Mouse (Mus musculus) CH12.LX (cell line): Measurements from ENCODE around the gene Frmd4a. TPM values are rescaled to one million over a fixed set of nuclear protein-coding genes. Genes with fewer than 3 reads are reported as not detected.

ENCODE experiments used
- DNase-seq: peaks from one replicate; pipeline ENCODE4 v3.0.0-alpha.2; 2013; ENCODE audit errors: extremely low read depth
- H3K27ac ChIP-seq: 2 replicates; pipeline ENCODE4 v1.5.1; 2012; ENCODE audit warnings: low read depth, mild to moderate bottlenecking, control low read depth, moderate library complexity; ENCODE audit not compliant: insufficient read depth
- H3K27me3 ChIP-seq: replicated peaks from 2 replicates; pipeline ENCODE3; 2012; ENCODE audit warnings: inconsistent platforms
- H3K36me3 ChIP-seq, 2 experiments: replicated peaks in 1 of 2; 2 replicates each; pipeline versions ENCODE3 to v1.6.1; 2012; ENCODE audit warnings: inconsistent platforms in 1 of 2, low read length in 1 of 2, mild to moderate bottlenecking in 1 of 2, mixed read lengths in 1 of 2, moderate library complexity in 1 of 2; ENCODE audit not compliant: control insufficient read depth in 1 of 2, insufficient read depth in 1 of 2
- H3K4me1 ChIP-seq, 2 experiments: 2 replicates each; pipeline ENCODE4 v1.6.1; 2012; ENCODE audit warnings: inconsistent platforms in 1 of 2, moderate library complexity in 1 of 2; ENCODE audit not compliant: insufficient read depth in 2 of 2, control insufficient read depth in 1 of 2
- H3K4me2 ChIP-seq: 2 replicates; pipeline ENCODE4 v1.6.1; 2012; ENCODE audit warnings: low read depth, mild to moderate bottlenecking, control low read depth; ENCODE audit not compliant: poor library complexity, insufficient read depth, severe bottlenecking
- H3K4me3 ChIP-seq, 3 experiments: fragments of 150-350 bp in 1 of 3; sonication (generic) in 1 of 3; replicated peaks in 1 of 3; 2 replicates each; pipeline versions ENCODE3 to v1.5.1; 2011 to 2012; ENCODE audit warnings: low read depth in 2 of 3, low read length in 2 of 3, mild to moderate bottlenecking in 2 of 3, moderate library complexity in 2 of 3, control low read depth in 1 of 3, improper control_type of control experiment in 1 of 3, inconsistent platforms in 1 of 3, mixed read lengths in 1 of 3; ENCODE audit not compliant: poor library complexity in 1 of 3
- H3K79me2 ChIP-seq: replicated peaks from 2 replicates; pipeline ENCODE4 v1.6.1; 2012; ENCODE audit warnings: mild to moderate bottlenecking, moderate library complexity; ENCODE audit not compliant: control insufficient read depth, poor library complexity, insufficient read depth, severe bottlenecking; ENCODE audit errors: extremely low read depth
- H3K9ac ChIP-seq: 2 replicates; pipeline ENCODE4 v1.6.1; 2012; ENCODE audit warnings: low read depth, mild to moderate bottlenecking, control low read depth, moderate library complexity; ENCODE audit not compliant: insufficient read depth
- H3K9me3 ChIP-seq: replicated peaks from 2 replicates; pipeline ENCODE3; 2012; ENCODE audit warnings: low read length, inconsistent platforms, mixed read lengths
- BHLHE40 ChIP-seq: IDR thresholded peaks from 2 replicates; pipeline ENCODE4 v1.6.1; 2011; ENCODE audit warnings: mild to moderate bottlenecking, low read depth, low read length, improper control_type of control experiment
- CHD1 ChIP-seq: IDR thresholded peaks from 2 replicates; pipeline ENCODE4 v1.6.1; 2012; ENCODE audit warnings: low read depth, low read length, improper control_type of control experiment, inconsistent platforms
- CTCF ChIP-seq, 2 experiments: IDR thresholded peaks in 1 of 2; conservative IDR thresholded peaks in 1 of 2; 2 replicates each; pipeline ENCODE4 v1.5.1; 2011 to 2012; ENCODE audit warnings: low read depth in 2 of 2, low read length in 2 of 2, improper control_type of control experiment in 1 of 2, inconsistent platforms in 1 of 2, mild to moderate bottlenecking in 1 of 2, moderate library complexity in 1 of 2
- EP300 ChIP-seq: IDR thresholded peaks from 2 replicates; pipeline ENCODE4 v1.6.1; 2011; ENCODE audit warnings: low read length, improper control_type of control experiment
- ETS1 ChIP-seq: conservative IDR thresholded peaks from 2 replicates; pipeline ENCODE4 v1.6.1; 2012; ENCODE audit warnings: low read depth, mild to moderate bottlenecking, inconsistent platforms, low read length, improper control_type of control experiment, moderate library complexity
- JUN ChIP-seq: IDR thresholded peaks from 2 replicates; pipeline ENCODE4 v1.6.1; 2011; ENCODE audit warnings: low read depth, mild to moderate bottlenecking, low read length, improper control_type of control experiment, moderate library complexity; ENCODE audit not compliant: insufficient read depth
- JUND ChIP-seq: conservative IDR thresholded peaks from 2 replicates; pipeline ENCODE4 v1.6.1; 2011; ENCODE audit warnings: low read depth, low read length, improper control_type of control experiment
- KAT2A ChIP-seq: IDR thresholded peaks from 2 replicates; pipeline ENCODE4 v1.6.1; 2012; ENCODE audit warnings: low read length, improper control_type of control experiment, inconsistent platforms; ENCODE audit not compliant: insufficient replicate concordance
- MYC ChIP-seq: IDR thresholded peaks from 2 replicates; pipeline ENCODE4 v1.6.1; 2011; ENCODE audit warnings: low read depth, mild to moderate bottlenecking, improper control_type of control experiment, low read length
- NRF1 ChIP-seq: IDR thresholded peaks from 2 replicates; pipeline ENCODE4 v1.6.1; 2014; ENCODE audit warnings: low read depth, mild to moderate bottlenecking, inconsistent platforms, low read length, improper control_type of control experiment, moderate library complexity
- PAX5 ChIP-seq: IDR thresholded peaks from 2 replicates; pipeline ENCODE4 v1.6.1; 2012; ENCODE audit warnings: low read length, inconsistent platforms, mixed read lengths
- POLR2AphosphoS2 ChIP-seq: IDR thresholded peaks from 2 replicates; pipeline ENCODE4 v1.6.1; 2011; ENCODE audit warnings: low read depth, low read length, improper control_type of control experiment
- RAD21 ChIP-seq: IDR thresholded peaks from 2 replicates; pipeline ENCODE4 v1.6.1; 2011; ENCODE audit warnings: low read depth, mild to moderate bottlenecking, low read length, improper control_type of control experiment, moderate library complexity
- RCOR1 ChIP-seq: conservative IDR thresholded peaks from 2 replicates; pipeline ENCODE4 v1.6.1; 2012; ENCODE audit warnings: low read depth, mild to moderate bottlenecking, inconsistent platforms, low read length, improper control_type of control experiment
- SMC3 ChIP-seq: IDR thresholded peaks from 2 replicates; pipeline ENCODE4 v1.6.1; 2011; ENCODE audit warnings: low read depth, low read length, improper control_type of control experiment
- ZMIZ1 ChIP-seq: IDR thresholded peaks from 2 replicates; pipeline ENCODE4 v1.6.1; 2012; ENCODE audit warnings: low read depth, mild to moderate bottlenecking, inconsistent platforms, low read length, improper control_type of control experiment
- dilution Hi-C: fragments of 300-500 bp; cut with MboI; formaldehyde crosslinking; loops from 2 replicates; pipeline ENCODE4 v1.14.3; 2020; ENCODE audit warnings: low sequenced_read_pairs; ENCODE audit not compliant: extremely low pct_unique_long_range_greater_than_20kb, extremely low pct_ligation_motif_present
- in situ Hi-C: fragments of 300-500 bp; cut with MboI; formaldehyde crosslinking; loops from 3 replicates; pipeline ENCODE4 v1.14.3; 2019; ENCODE audit warnings: low sequenced_read_pairs, low pct_ligation_motif_present, low pct_unique_long_range_greater_than_20kb, mixed read lengths
- polyA plus RNA-seq: library from polyadenylated mRNA; unstranded; fragments of >175 nt; gene quantifications from 2 replicates; pipeline ENCODE4 v1.2.1, GENCODE M21; 2012; ENCODE audit warnings: low read depth; ENCODE audit not compliant: insufficient read length
- total RNA-seq, 2 experiments: library from RNA; depleted of rRNA; stranded (reverse); fragments of 300-350 nt in 1 of 2; fragments of >200 nt in 1 of 2; gene quantifications; 2 replicates each; pipeline ENCODE4 v1.2.3; 2012 to 2014

The Frmd4a gene
- total and polyA plus RNA-seq, 3 experiments = 0.13 to 2.0 (median 0.32) TPM

DNA sequence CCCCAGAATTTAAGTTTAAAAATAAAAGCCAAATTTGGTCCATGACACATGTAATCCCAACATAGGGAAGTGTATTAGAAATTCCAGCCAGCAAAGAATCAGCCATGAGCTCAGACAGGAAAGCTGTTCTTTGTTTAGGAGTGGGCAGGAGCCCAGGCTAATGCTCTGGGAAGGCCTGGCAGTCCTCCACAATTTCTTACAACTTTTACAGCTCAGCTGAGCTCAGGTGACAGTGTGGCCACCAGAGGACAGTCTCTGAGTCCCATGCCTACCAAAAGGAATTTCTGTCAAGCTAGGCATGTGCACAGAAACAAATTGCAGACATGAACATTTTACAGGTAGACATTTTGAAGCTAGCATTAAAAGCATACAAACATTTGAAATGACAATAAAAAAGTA lies 457.0 kb downstream of the Frmd4a start:
- DNase-seq = no peak
- Histone ChIP-seq H3K9me3 (no peaks in the 10 kb centered on the region), H3K27ac (no peak overlapping the region), H3K79me2 (no peaks in the 10 kb centered on the region), H3K4me3 (no peak overlapping the region), H3K4me2 (no peak overlapping the region), H3K36me3 (no peaks in the 10 kb centered on the region), H3K9ac (no peak overlapping the region), H3K27me3 (no peaks in the 10 kb centered on the region), H3K4me1 (peaks cover 0 to 3% of the 10 kb centered on the region in 2 experiments; a peak in 1 of 4 replicates)
- dilution Hi-C loops (no loop called here), in situ Hi-C loops (loop anchor here (10.0 kb wide), 1 partner anchor 140 kb away; no protein-coding TSS in a partner anchor)
- TF ChIP-seq SMC3 (no peak), MYC (no peak)

DNA sequence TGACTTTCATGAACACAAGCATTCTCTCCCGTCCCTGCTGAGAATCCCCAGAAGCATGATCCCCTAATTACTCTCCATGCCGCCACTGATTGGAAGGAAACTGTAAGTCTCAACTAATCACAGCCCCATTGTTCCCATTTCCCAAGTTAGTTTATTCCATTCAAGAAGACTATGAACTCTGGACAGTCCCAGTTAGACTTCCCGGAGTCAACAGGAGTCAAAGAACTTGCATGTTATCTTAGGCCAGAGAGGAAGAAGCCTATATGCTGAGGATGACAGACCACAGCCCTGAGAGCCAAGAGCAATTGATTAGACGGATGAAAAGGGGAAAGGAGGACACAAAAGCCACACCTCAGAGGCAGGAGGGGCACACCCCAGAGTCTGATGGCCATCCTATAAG lies 458.5 kb downstream of the Frmd4a start:
- H3K79me2 ChIP-seq = no peaks in the 10 kb centered on the region
- no peak overlapping the region for H3K9ac ChIP-seq
- H3K4me2 ChIP-seq = no peak overlapping the region
- in situ Hi-C loops = loop anchor here (10.0 to 25.0 kb wide), 2 partner anchors 141 to 664 kb away; no protein-coding TSS in a partner anchor
- no peak for TF ChIP-seq CTCF (conservative IDR thresholded peaks at IDR 0.05 in 1 of 2, IDR thresholded peaks at IDR 0.05 in 1 of 2; ENCODE audit: low read depth in 2 of 2, low read length in 2 of 2)
- no peak for TF ChIP-seq JUND
- TF ChIP-seq RAD21 = no peak
- no peak for TF ChIP-seq MYC
- DNase-seq = no peak
- H3K27me3 ChIP-seq = no peaks in the 10 kb centered on the region
- no peak overlapping the region for H3K27ac ChIP-seq
- no peak overlapping the region for H3K4me3 ChIP-seq
- H3K36me3 ChIP-seq = no peaks in the 10 kb centered on the region
- H3K9me3 ChIP-seq = no peaks in the 10 kb centered on the region
- H3K4me1 ChIP-seq = peaks cover 0 to 3% of the 10 kb centered on the region in 2 experiments; a peak in 1 of 4 replicates
- dilution Hi-C loops = no loop called here

GRCm38 (mm10) chr2:4476608-4477007 lies 459.1 kb downstream of the Frmd4a start:
- Histone ChIP-seq H3K27me3 (no peaks in the 10 kb centered on the region), H3K4me2 (no peak overlapping the region), H3K27ac (no peak overlapping the region), H3K9ac (no peak overlapping the region), H3K4me1 (peaks cover 0 to 3% of the 10 kb centered on the region in 2 experiments; a peak in 1 of 4 replicates), H3K79me2 (no peaks in the 10 kb centered on the region), H3K9me3 (no peaks in the 10 kb centered on the region), H3K4me3 (no peak overlapping the region), H3K36me3 (no peaks in the 10 kb centered on the region)
- in situ Hi-C loops = loop anchor here (10.0 to 25.0 kb wide), 2 partner anchors 142 to 664 kb away; no protein-coding TSS in a partner anchor
- no peak for DNase-seq
- dilution Hi-C loops = no loop called here
- no peak for TF ChIP-seq ETS1
- TF ChIP-seq ZMIZ1 = no peak
- no peak for TF ChIP-seq EP300
- no peak for TF ChIP-seq BHLHE40
- TF ChIP-seq POLR2AphosphoS2 = no peak
- no peak for TF ChIP-seq KAT2A
- no peak for TF ChIP-seq MYC
- no peak for TF ChIP-seq JUN
- TF ChIP-seq RCOR1 = no peak
- no peak for TF ChIP-seq NRF1
- TF ChIP-seq PAX5 = no peak
- TF ChIP-seq CHD1 = no peak
- no peak for TF ChIP-seq RAD21
